Mouse (Mus musculus): ENCODE measurements at regions not wholly inside any gene's neighbourhood (a gene's known extent, or its start where the extent isn't known, plus 50 kb on each side); places are given as distances from the start of the nearest gene placed in this dataset.
A peak's percentile ranks its signal among the peaks of the same experiment; 100 is the strongest.
"Not testable (repeated sequence)": the region's sequence is repeated elsewhere in the genome, so short reads cannot be mapped to it uniquely, and the experiment has no call there.

GRCm38 (mm10) chr5:97330074-97330473 is 62.1 kb downstream of the Naa11 start:
- ATAC-seq (replicated peaks; ENCODE audit: poor library complexity): 0 out of 2 replicates have a peak, but pooled peaks have one; percentile 54

GRCm38 (mm10) chr5:97325831-97326230 is 66.3 kb downstream of the Naa11 start:
- ATAC-seq (replicated peaks; ENCODE audit: poor library complexity): no peak

- ATAC-seq (replicated peaks; ENCODE audit: poor library complexity): no peak
Observed at GRCm38 (mm10) chr5:97323873-97324272, 68.3 kb downstream of the Naa11 start.

- peak; percentile 98 for ATAC-seq (replicated peaks; ENCODE audit: poor library complexity)
Observed at GRCm38 (mm10) chr5:97319816-97320487, 72.2 kb downstream of the Naa11 start.

- no peak for ATAC-seq (replicated peaks; ENCODE audit: poor library complexity)
Observed at GRCm38 (mm10) chr5:97306902-97307301, 85.3 kb downstream of the Naa11 start.

- ATAC-seq (replicated peaks; ENCODE audit: poor library complexity): no peak
Observed at GRCm38 (mm10) chr5:97304921-97305320, 87.3 kb downstream of the Naa11 start.

GRCm38 (mm10) chr5:97301621-97302020 is 90.6 kb downstream of the Naa11 start:
- no peak for ATAC-seq (replicated peaks; ENCODE audit: poor library complexity)

- no peak for ATAC-seq (replicated peaks; ENCODE audit: poor library complexity)
Observed at GRCm38 (mm10) chr5:97300861-97301260, 91.3 kb downstream of the Naa11 start.

GRCm38 (mm10) chr5:97300114-97300840 is 91.9 kb downstream of the Naa11 start:
- ATAC-seq (replicated peaks; ENCODE audit: poor library complexity): peak; percentile 42

- ATAC-seq (replicated peaks; ENCODE audit: poor library complexity): no peak
Observed at GRCm38 (mm10) chr5:97299631-97300030, 92.5 kb downstream of the Naa11 start.

- no peak for ATAC-seq (replicated peaks; ENCODE audit: poor library complexity)
Observed at GRCm38 (mm10) chr5:97296213-97296612, 96.0 kb downstream of the Naa11 start.

- ATAC-seq (replicated peaks; ENCODE audit: poor library complexity): no peak
Observed at GRCm38 (mm10) chr5:97290166-97290681, 102.0 kb downstream of the Naa11 start.

GRCm38 (mm10) chr5:97289401-97290165 is 102.6 kb downstream of the Naa11 start:
- no peak for ATAC-seq (replicated peaks; ENCODE audit: poor library complexity)

- 0 out of 2 replicates have a peak, but pooled peaks have one; percentile 37 for ATAC-seq (replicated peaks; ENCODE audit: poor library complexity)
Observed at GRCm38 (mm10) chr5:97279455-97279854, 112.7 kb downstream of the Naa11 start.

GRCm38 (mm10) chr5:97277795-97278572 is 114.2 kb downstream of the Naa11 start:
- ATAC-seq (replicated peaks; ENCODE audit: poor library complexity): no peak

GRCm38 (mm10) chr5:97276724-97277123 is 115.5 kb downstream of the Naa11 start:
- no peak for ATAC-seq (replicated peaks; ENCODE audit: poor library complexity)

- not testable (repeated sequence) for ATAC-seq (replicated peaks; ENCODE audit: poor library complexity)
Observed at GRCm38 (mm10) chr5:97264666-97265065, 127.5 kb downstream of the Naa11 start.

GRCm38 (mm10) chr5:97257106-97257505 is 135.1 kb downstream of the Naa11 start:
- ATAC-seq (replicated peaks; ENCODE audit: poor library complexity): no peak

GRCm38 (mm10) chr5:97256445-97257060 is 135.6 kb downstream of the Naa11 start:
- ATAC-seq (replicated peaks; ENCODE audit: poor library complexity): no peak

- ATAC-seq (replicated peaks; ENCODE audit: poor library complexity): no peak
Observed at GRCm38 (mm10) chr5:97236930-97237329, 125.5 kb upstream of the Paqr3 start.
